Mouse (Mus musculus) hindbrain, postnatal 0 days (tissue): ENCODE measurements around the gene Col4a1. TPM values are rescaled to one million over a fixed set of nuclear protein-coding genes. Genes with fewer than 3 reads are reported as not detected.

Source experiments
- ATAC-seq: fragments of 200-750 bp; cut with Nextera tagmentation; 2 replicates; pipeline ENCODE4 v1.8.0; 2017; ENCODE audit warnings: mild to moderate bottlenecking, moderate TSS enrichment, moderate library complexity
- DNase-seq: peaks from one replicate; pipeline ENCODE4 v3.0.0-alpha.2; 2015; ENCODE audit warnings: low spot score
- H3K27ac ChIP-seq: fragments of 300-500 bp; sonication (generic); 2 replicates; pipeline ENCODE4 v1.5.1; 2014; ENCODE audit warnings: mild to moderate bottlenecking
- H3K27me3 ChIP-seq: fragments of 300-500 bp; sonication (generic); 2 replicates; pipeline ENCODE4 v1.6.1; 2014; ENCODE audit warnings: low read length, mixed read lengths; ENCODE audit not compliant: insufficient read depth
- H3K36me3 ChIP-seq: fragments of 300-500 bp; sonication (generic); 2 replicates; pipeline ENCODE4 v1.6.1; 2014; ENCODE audit warnings: low read length, mixed read lengths; ENCODE audit not compliant: insufficient read depth
- H3K4me1 ChIP-seq: fragments of 300-500 bp; sonication (generic); 2 replicates; pipeline ENCODE4 v1.6.1; 2014; ENCODE audit warnings: antibody characterized with exemption, low read length, mixed read lengths; ENCODE audit not compliant: insufficient read depth
- H3K4me2 ChIP-seq: fragments of 300-500 bp; sonication (generic); 2 replicates; pipeline ENCODE4 v1.6.1; 2014; ENCODE audit warnings: low read depth, mild to moderate bottlenecking, low read length, moderate library complexity, mixed read lengths
- H3K4me3 ChIP-seq: fragments of 300-500 bp; sonication (generic); 2 replicates; pipeline ENCODE4 v1.5.1; 2014; ENCODE audit warnings: low read length
- H3K9ac ChIP-seq: fragments of 300-500 bp; sonication (generic); replicated peaks from 2 replicates; pipeline ENCODE4 v1.6.1; 2014; ENCODE audit warnings: mild to moderate bottlenecking, low read length, moderate library complexity, mixed read lengths
- H3K9me3 ChIP-seq: fragments of 300-500 bp; sonication (generic); 2 replicates; pipeline ENCODE4 v1.6.1; 2016; ENCODE audit warnings: low read length, mixed read lengths
- CTCF ChIP-seq: IDR thresholded peaks from 2 replicates; pipeline ENCODE4 v1.5.1; 2016; ENCODE audit warnings: antibody characterized with exemption, control low read depth, low read depth
- WGBS: fragments of 180-500 bp; shearing (Covaris S2); extraction: QIAGEN DNeasy Blood & Tissue Kit; methylation state at CpG from one replicate; pipeline ENCODE4 v1.1.7; 2014; 5-methylcytosine and 5-hydroxymethylcytosine counted together
- polyA plus RNA-seq: library from polyadenylated mRNA; unstranded; fragments of >200 nt; fragmentation: Nextera tagmentation; extraction: Ambion mirVana; gene quantifications from 2 replicates; pipeline ENCODE4 v1.2.1, GENCODE M21; 2015
- total RNA-seq: library from RNA; depleted of rRNA; stranded (reverse); fragments of >200 nt; gene quantifications from 2 replicates; pipeline ENCODE4 v1.2.3, GENCODE M21; 2014

Col4a1 gene
- total and polyA plus RNA-seq, 2 experiments from 2014 or later = 46.4 to 203 TPM

DNA sequence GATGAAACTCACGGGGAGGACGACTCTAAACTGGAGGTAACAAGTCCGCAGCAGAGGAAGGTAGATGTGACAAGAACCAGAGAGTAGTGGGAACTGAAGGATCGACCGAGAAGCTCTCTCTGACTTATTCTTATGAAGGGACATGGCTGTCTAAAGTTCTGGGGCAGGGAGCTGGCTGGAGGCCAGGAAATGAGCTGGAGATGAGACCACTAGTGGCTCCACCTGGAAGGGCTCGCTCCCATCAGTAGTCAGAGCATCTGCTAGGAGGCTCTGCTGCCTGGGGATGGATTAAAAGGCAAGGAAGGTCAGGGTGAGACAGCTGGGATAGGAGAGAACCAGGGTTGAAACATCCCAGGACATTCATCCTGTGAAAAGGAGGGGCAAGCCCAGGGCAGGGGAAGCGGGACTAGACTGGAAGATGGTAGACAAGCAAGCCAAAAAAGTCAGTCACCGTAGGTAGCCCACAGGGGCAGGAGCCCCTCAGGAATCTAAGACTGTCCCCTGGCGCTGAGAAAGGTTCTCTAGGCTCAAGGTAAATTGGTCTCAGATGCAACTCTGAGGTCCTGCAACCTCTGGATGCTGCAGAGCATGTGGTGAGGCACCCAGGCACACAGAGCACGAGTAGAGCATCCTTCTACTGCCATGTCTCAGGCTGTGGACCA lies 16.2 kb downstream of the Col4a1 start:
- Histone ChIP-seq H3K27ac (no peak overlapping the region), H3K9me3 (no peaks in the 10 kb centered on the region), H3K4me2 (no peak overlapping the region), H3K4me3 (no peak overlapping the region), H3K9ac (no peak overlapping the region), H3K4me1 (0 out of 2 replicates have a peak, but pooled peaks cover 4% of the 10 kb centered on the region), H3K36me3 (no peaks in the 10 kb centered on the region), H3K27me3 (no peaks in the 10 kb centered on the region)
- TF ChIP-seq CTCF = no peak
- 79% methylated on average over 10 of the region's 10 CpGs for WGBS
- ATAC-seq = no peak
- DNase-seq = no peak

DNA sequence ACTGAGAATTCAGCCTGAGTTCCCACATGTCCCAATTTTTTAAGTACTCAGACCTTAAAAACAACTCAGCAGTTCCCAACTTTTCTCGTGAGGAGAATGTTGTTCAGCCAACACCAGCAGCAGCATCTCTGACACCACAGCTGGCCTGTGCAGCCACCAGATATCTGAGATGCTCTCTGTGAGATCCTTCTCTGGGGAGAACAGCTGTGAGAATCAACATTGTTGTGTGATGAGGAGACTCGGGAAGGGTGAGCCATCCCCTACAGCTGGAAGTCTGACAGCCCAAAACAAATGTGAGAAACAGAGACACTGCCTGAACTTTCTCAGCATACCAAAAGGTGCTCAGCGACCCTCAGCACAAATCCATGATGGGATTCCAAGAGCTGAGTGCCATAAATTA lies 20.0 kb downstream of the Col4a1 start:
- TF ChIP-seq CTCF = no peak

DNA sequence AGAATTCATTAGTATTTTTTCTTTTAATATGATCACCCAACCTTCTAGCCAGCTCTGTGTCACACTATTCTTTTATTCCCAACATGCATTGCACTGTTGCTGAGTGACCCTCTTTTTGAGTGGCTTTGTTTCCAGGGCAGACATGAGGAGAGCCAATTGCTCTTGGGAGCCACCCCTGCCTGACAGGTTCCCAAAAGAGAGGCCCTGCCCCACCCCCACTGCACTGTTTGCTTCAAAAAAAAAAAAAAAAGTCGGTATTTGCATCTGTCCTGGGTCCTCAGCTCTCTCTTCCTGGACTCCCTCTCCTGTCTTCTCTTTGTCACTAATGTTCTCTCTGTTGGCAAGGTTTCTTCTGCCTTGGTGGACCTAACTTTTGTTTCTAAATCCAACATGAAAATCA lies 22.1 kb downstream of the Col4a1 start:
- H3K9ac ChIP-seq = no peak overlapping the region
- H3K4me2 ChIP-seq = no peak overlapping the region
- no peak overlapping the region for H3K27ac ChIP-seq
- no peak for TF ChIP-seq CTCF
- no peaks in the 10 kb centered on the region for H3K9me3 ChIP-seq
- 0% methylated on average over 1 of the region's 1 CpGs for WGBS
- no peaks in the 10 kb centered on the region for H3K36me3 ChIP-seq
- no peak for DNase-seq
- peaks cover 3% of the 10 kb centered on the region; the same call in 1 of the 2 replicates for H3K4me1 ChIP-seq
- ATAC-seq = no peak
- no peaks in the 10 kb centered on the region for H3K27me3 ChIP-seq
- no peak overlapping the region for H3K4me3 ChIP-seq

More for the DNA sequence above, 20.0 kb downstream of the Col4a1 start:
- peaks cover 3% of the 10 kb centered on the region; the same call in 1 of the 2 replicates for H3K4me1 ChIP-seq
- no peak overlapping the region for H3K4me3 ChIP-seq
- no peaks in the 10 kb centered on the region for H3K27me3 ChIP-seq
- no peak overlapping the region for H3K9ac ChIP-seq
- no peak overlapping the region for H3K4me2 ChIP-seq
- DNase-seq (no peak), ATAC-seq (no peak)
- no peak overlapping the region for H3K27ac ChIP-seq
- H3K36me3 ChIP-seq = no peaks in the 10 kb centered on the region
- no peaks in the 10 kb centered on the region for H3K9me3 ChIP-seq
- 60% methylated on average over 3 of the region's 3 CpGs for WGBS

DNA sequence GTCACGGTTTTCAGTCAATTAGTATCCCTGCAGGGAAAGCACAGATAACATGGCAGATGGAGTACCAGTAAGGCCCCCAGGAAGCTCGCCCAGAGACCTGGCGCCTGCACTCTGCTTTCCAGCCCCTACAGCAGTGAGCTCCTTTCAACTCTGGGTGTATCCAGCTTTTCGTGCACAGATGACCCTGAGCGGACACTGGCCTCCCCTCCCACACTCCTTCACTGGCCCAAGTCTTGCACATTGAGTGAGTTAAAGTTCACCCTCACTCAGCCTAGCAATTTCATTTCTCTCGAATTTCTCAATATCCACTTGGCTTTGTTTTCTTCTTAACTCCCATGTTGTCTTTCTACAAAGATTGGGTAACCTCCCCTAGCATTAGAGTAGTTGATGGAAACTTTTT lies 24.3 kb downstream of the Col4a1 start:
- H3K36me3 ChIP-seq = no peaks in the 10 kb centered on the region
- no peak overlapping the region for H3K9ac ChIP-seq
- DNase-seq = no peak
- 37% methylated on average over 6 of the region's 6 CpGs for WGBS
- H3K4me2 ChIP-seq = no peak overlapping the region
- H3K27me3 ChIP-seq = no peaks in the 10 kb centered on the region
- H3K4me1 ChIP-seq = peaks cover 3% of the 10 kb centered on the region; the same call in 1 of the 2 replicates
- no peak overlapping the region for H3K27ac ChIP-seq
- ATAC-seq = no peak
- TF ChIP-seq CTCF = no peak
- H3K4me3 ChIP-seq = no peak overlapping the region
- no peaks in the 10 kb centered on the region for H3K9me3 ChIP-seq

DNA sequence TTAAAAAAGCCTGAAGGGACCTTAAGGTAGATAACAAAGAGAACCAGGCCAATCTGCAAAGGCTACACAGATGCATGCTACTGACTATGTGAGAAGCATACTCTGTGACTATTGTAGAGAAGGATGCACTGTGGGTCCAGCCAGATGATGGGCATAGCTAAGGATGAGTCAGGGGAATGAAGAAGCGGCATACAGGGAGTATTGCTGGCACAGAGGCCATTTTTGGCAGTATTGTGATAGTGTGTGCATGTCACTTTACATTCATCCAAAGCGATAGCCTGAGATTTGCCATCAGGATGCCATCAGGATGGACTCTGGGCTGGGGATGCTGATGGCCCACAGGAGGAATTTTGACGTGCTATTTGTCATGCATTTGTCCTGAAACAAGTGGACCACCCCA lies 25.5 kb downstream of the Col4a1 start:
- Histone ChIP-seq H3K36me3 (no peaks in the 10 kb centered on the region), H3K4me2 (no peak overlapping the region), H3K27me3 (no peaks in the 10 kb centered on the region), H3K4me1 (peaks cover 3% of the 10 kb centered on the region; the same call in 1 of the 2 replicates), H3K9me3 (no peaks in the 10 kb centered on the region), H3K9ac (no peak overlapping the region), H3K4me3 (no peak overlapping the region), H3K27ac (no peak overlapping the region)
- ATAC-seq (no peak), DNase-seq (no peak)
- WGBS = 49% methylated on average over 3 of the region's 3 CpGs
- no peak for TF ChIP-seq CTCF

DNA sequence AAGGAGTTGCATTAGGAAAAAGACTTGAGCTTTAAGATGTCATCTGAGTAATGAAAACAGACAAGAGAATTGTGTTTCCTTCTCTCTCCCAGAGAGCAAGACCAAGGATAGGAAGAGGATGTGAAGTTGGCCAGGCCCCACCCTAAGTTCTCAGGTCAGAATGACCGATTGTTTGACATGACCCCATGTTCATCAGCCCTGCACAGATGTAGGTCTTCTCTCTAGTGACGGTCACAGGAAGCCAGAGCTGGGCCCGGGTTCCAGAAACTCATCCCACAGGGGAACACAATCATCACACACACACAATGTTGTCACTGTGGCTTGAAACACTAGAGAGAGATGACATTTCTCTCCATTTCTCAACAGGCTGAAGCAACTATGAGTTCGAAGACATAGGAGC lies 27.2 kb downstream of the Col4a1 start:
- no peak for TF ChIP-seq CTCF
- Histone ChIP-seq H3K36me3 (no peaks in the 10 kb centered on the region), H3K4me3 (no peak overlapping the region), H3K27me3 (no peaks in the 10 kb centered on the region), H3K27ac (no peak overlapping the region), H3K9me3 (no peaks in the 10 kb centered on the region), H3K4me1 (peaks cover under 1% of the 10 kb centered on the region; the same call in 1 of the 2 replicates), H3K4me2 (no peak overlapping the region), H3K9ac (no peak overlapping the region)
- DNase-seq (no peak), ATAC-seq (no peak)
- 71% methylated on average over 4 of the region's 4 CpGs for WGBS

DNA sequence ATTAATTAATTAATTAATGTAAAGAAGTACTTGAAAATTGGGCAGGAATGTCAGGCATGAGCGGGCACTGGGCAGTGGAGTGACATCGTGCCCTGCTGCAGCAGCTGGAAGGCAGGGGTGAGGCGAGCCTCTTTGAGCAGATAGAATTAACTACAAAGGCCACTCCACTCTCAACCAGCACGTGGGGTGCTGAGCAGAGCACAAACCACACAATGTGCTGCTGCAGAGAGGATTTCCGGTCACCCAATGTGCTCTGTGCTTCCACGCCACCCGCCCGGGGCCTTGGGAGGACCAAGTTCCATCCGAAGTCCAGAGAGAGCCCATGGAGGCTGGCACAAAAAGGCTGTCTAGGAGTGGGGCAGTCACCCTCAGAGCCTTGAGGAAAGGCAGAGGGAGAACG lies 29.4 kb downstream of the Col4a1 start:
- WGBS = 55% methylated on average over 10 of the region's 10 CpGs
- Histone ChIP-seq H3K4me1 (peaks cover 10% of the 10 kb centered on the region), H3K4me3 (no peak overlapping the region), H3K36me3 (no peaks in the 10 kb centered on the region), H3K27ac (no peak overlapping the region), H3K27me3 (no peaks in the 10 kb centered on the region), H3K9me3 (no peaks in the 10 kb centered on the region), H3K9ac (no peak overlapping the region), H3K4me2 (no peak overlapping the region)
- TF ChIP-seq CTCF = no peak
- DNase-seq (no peak), ATAC-seq (no peak)
